Mouse (Mus musculus) layer of hippocampus, postnatal 36 days (tissue): ENCODE data around the gene Depdc7. TPM values are rescaled to one million over a fixed set of nuclear protein-coding genes. Genes with fewer than 3 reads are reported as not detected.
A peak's percentile ranks its signal among the peaks of the same experiment; 100 is the strongest.

ENCODE experiments used
- DNase-seq, 2 experiments: peaks; one replicate each; pipeline ENCODE4 v3.0.0; 2022
- total RNA-seq, 2 experiments: library from RNA; stranded (reverse); gene quantifications; 2 replicates each; pipeline ENCODE4 v1.2.3; 2021

Gene Depdc7
- total RNA-seq, 2 experiments from 2014 or later, result 1.9 to 2.2 TPM

- DNase-seq, result no peak
Measured at GRCm38 (mm10) chr2:104714254-104714691, 28.4 kb downstream of the Depdc7 start.

- no peak for DNase-seq
Measured at GRCm38 (mm10) chr2:104712486-104712809, 30.2 kb downstream of the Depdc7 start.

GRCm38 (mm10) chr2:104711585-104712485, 30.8 kb downstream of the Depdc7 start, which contains the start of gene Tcp11l1:
TSS of gene Tcp11l1 (minus strand) at chr2:104712169.
- DNase-seq, result peak; percentile 69 to 71

GRCm38 (mm10) chr2:104710670-104711370, 31.9 kb downstream of the Depdc7 start:
- no peak for DNase-seq

GRCm38 (mm10) chr2:104709786-104710337, 32.8 kb downstream of the Depdc7 start:
- DNase-seq, result no peak

- DNase-seq, result no peak
Measured at GRCm38 (mm10) chr2:104704355-104704754, 38.3 kb downstream of the Depdc7 start.

GRCm38 (mm10) chr2:104703158-104703557, 39.5 kb downstream of the Depdc7 start:
- no peak for DNase-seq

- DNase-seq, result no peak
Measured at GRCm38 (mm10) chr2:104699659-104700058, 43.0 kb downstream of the Depdc7 start.

- no peak for DNase-seq
Measured at GRCm38 (mm10) chr2:104692551-104692950, 50.1 kb downstream of the Depdc7 start.

- DNase-seq, result no peak
Measured at GRCm38 (mm10) chr2:104690720-104691119, 52.0 kb downstream of the Depdc7 start.

- no peak for DNase-seq
Measured at GRCm38 (mm10) chr2:104688724-104689123, 54.0 kb downstream of the Depdc7 start.

GRCm38 (mm10) chr2:104688321-104688720, 54.4 kb downstream of the Depdc7 start:
- no peak for DNase-seq

GRCm38 (mm10) chr2:104687261-104687660, 55.4 kb downstream of the Depdc7 start:
- DNase-seq, result no peak

GRCm38 (mm10) chr2:104685418-104685817, 57.3 kb downstream of the Depdc7 start:
- DNase-seq, result peak; percentile 68 to 80

GRCm38 (mm10) chr2:104684771-104685170, 57.9 kb downstream of the Depdc7 start:
- no peak for DNase-seq

- DNase-seq, result no peak
Measured at GRCm38 (mm10) chr2:104677326-104677725, 65.4 kb downstream of the Depdc7 start.

Other genes starting within 250 kb of the Depdc7 start
- gene Hipk3, start 248.4 kb downstream of the Depdc7 start, total RNA-seq, result 10 to 100 TPM; 67.0 to 69.2 TPM
- gene Cstf3, start 152.4 kb downstream of the Depdc7 start, total RNA-seq, result 10 to 100 TPM; 44.9 to 52.1 TPM
- gene Tcp11l1, start 30.7 kb downstream of the Depdc7 start, total RNA-seq, result 10 to 100 TPM; 40.8 to 44.0 TPM
- not detected for gene Pin1rt1, start 26.5 kb downstream of the Depdc7 start, total RNA-seq
- gene Qser1, start 73.9 kb upstream of the Depdc7 start, total RNA-seq, result 10 to 100 TPM; 10.5 to 11.3 TPM
- under 1 TPM; 0.20 to 0.56 TPM for gene Prrg4, start 107.0 kb upstream of the Depdc7 start, total RNA-seq
- 1 to 10 TPM; 1.5 to 2.1 TPM for gene Ccdc73, start 124.9 kb upstream of the Depdc7 start, total RNA-seq